Mouse (Mus musculus) retina, postnatal 1 day (tissue): ENCODE measurements around the gene Vamp8.

Experiments
- DNase-seq: peaks from one replicate; pipeline ENCODE4 v3.0.0-alpha.2; 2012

Vamp8 gene

GRCm38 (mm10) chr6:72371147-72371546 lies 19.4 kb downstream of the Vamp8 start:
- DNase-seq = peak; percentile 30

GRCm38 (mm10) chr6:72370091-72370490 lies 20.4 kb downstream of the Vamp8 start:
- no peak for DNase-seq

GRCm38 (mm10) chr6:72369557-72369956 lies 20.9 kb downstream of the Vamp8 start:
- DNase-seq = peak; percentile 32

- DNase-seq = no peak
Measured at GRCm38 (mm10) chr6:72367460-72367974, 23.0 kb downstream of the Vamp8 start.

GRCm38 (mm10) chr6:72366844-72367443 lies 23.6 kb downstream of the Vamp8 start, which contains the start of gene Rnf181:
TSS of gene Rnf181 (minus strand) at chr6:72366956.
- DNase-seq = no peak

GRCm38 (mm10) chr6:72366304-72366703 lies 24.2 kb downstream of the Vamp8 start:
- DNase-seq = no peak

- DNase-seq = no peak
Measured at GRCm38 (mm10) chr6:72364985-72365384, 25.5 kb downstream of the Vamp8 start.

- no peak for DNase-seq
Measured at GRCm38 (mm10) chr6:72364009-72364408, 26.5 kb downstream of the Vamp8 start.

- peak; percentile 99 for DNase-seq
Measured at GRCm38 (mm10) chr6:72362132-72363028, 28.1 kb downstream of the Vamp8 start.

GRCm38 (mm10) chr6:72361121-72361551 lies 29.4 kb downstream of the Vamp8 start:
- DNase-seq = no peak

- no peak for DNase-seq
Measured at GRCm38 (mm10) chr6:72360599-72360935, 29.9 kb downstream of the Vamp8 start.

GRCm38 (mm10) chr6:72359891-72360598 lies 30.5 kb downstream of the Vamp8 start:
- DNase-seq = no peak

- DNase-seq = no peak
Measured at GRCm38 (mm10) chr6:72359343-72359742, 31.2 kb downstream of the Vamp8 start.

GRCm38 (mm10) chr6:72358086-72358764 lies 32.3 kb downstream of the Vamp8 start:
- DNase-seq = no peak

- DNase-seq = no peak
Measured at GRCm38 (mm10) chr6:72357164-72358079, 33.1 kb downstream of the Vamp8 start.

- DNase-seq = no peak
Measured at GRCm38 (mm10) chr6:72356001-72356532, 34.4 kb downstream of the Vamp8 start.

GRCm38 (mm10) chr6:72355066-72355911 lies 35.2 kb downstream of the Vamp8 start, which contains the start of gene Tmem150a:
TSS of gene Tmem150a (plus strand) at chr6:72355447.
- peak; percentile 89 for DNase-seq

- no peak for DNase-seq
Measured at GRCm38 (mm10) chr6:72354025-72354424, 36.5 kb downstream of the Vamp8 start.

- no peak for DNase-seq
Measured at GRCm38 (mm10) chr6:72352636-72353405, 37.7 kb downstream of the Vamp8 start.
